Mouse (Mus musculus): ENCODE results near the gene D7Ertd443e. TPM values are rescaled to one million over a fixed set of nuclear protein-coding genes. Genes with fewer than 3 reads are reported as not detected.

D7Ertd443e gene
- total RNA-seq (2014; fragmentation: Nextera tagmentation), result not detected in 2 replicates
- 0.22 TPM in 1 of 2 replicates, not detected in the other for total RNA-seq (2017)
- polyA plus RNA-seq (2012), result not detected in 2 replicates

GRCm38 (mm10) chr7:134385561-134385960, at the start of gene D7Ertd443e:
Gene D7Ertd443e (minus strand): TSS chr7:134385661.
- Histone ChIP-seq H3K27me3 (ENCODE audit: insufficient read depth, low read length) (no peaks in the 10 kb centered on the region), H3K9me3 (replicated peaks) (peaks cover 37% of the 10 kb centered on the region), H3K4me1 (ENCODE audit: insufficient read depth, low read depth, low read length) (no peaks in the 10 kb centered on the region), H3K4me3 (ENCODE audit: low read depth, low read length) (no peak within 1 kb of the TSS), H3K36me3 (replicated peaks) (no peaks in the 10 kb centered on the region)
- TF ChIP-seq CTCF (IDR thresholded peaks at IDR 0.05; ENCODE audit: low read depth, low read length) (no peak), TAL1 (conservative IDR thresholded peaks at IDR 0.05; ENCODE audit: low read depth, low read length) (no peak), POLR2AphosphoS5 (IDR thresholded peaks at IDR 0.05; ENCODE audit: insufficient replicate concordance, low read depth, low read length) (no peak), GATA2 (IDR thresholded peaks at IDR 0.05; ENCODE audit: borderline replicate concordance, low read depth, low read length) (no peak), GATA1 (IDR thresholded peaks at IDR 0.05; ENCODE audit: borderline replicate concordance, low read length) (no peak)
- no peak for DNase-seq (ENCODE audit: low spot score)
- ATAC-seq (ENCODE audit: extremely low read depth, insufficient number of reproducible peaks, low FRiP score, poor library complexity, severe bottlenecking), result no peak

GRCm38 (mm10) chr7:134431681-134432080, 46.2 kb upstream of the D7Ertd443e start:
- Histone ChIP-seq H3K4me3 (ENCODE audit: low read depth, low read length) (no peak overlapping the region), H3K27me3 (ENCODE audit: insufficient read depth, low read length) (no peaks in the 10 kb centered on the region), H3K9me3 (replicated peaks) (peaks cover 52% of the 10 kb centered on the region), H3K36me3 (replicated peaks) (no peaks in the 10 kb centered on the region), H3K4me1 (ENCODE audit: insufficient read depth, low read depth, low read length) (no peaks in the 10 kb centered on the region)
- DNase-seq (ENCODE audit: low spot score) (no peak), ATAC-seq (ENCODE audit: extremely low read depth, insufficient number of reproducible peaks, low FRiP score, poor library complexity, severe bottlenecking) (no peak)
- TF ChIP-seq CTCF (IDR thresholded peaks at IDR 0.05; ENCODE audit: low read depth, low read length), result no peak
- no peak for TF ChIP-seq TAL1 (conservative IDR thresholded peaks at IDR 0.05; ENCODE audit: low read depth, low read length)
- no peak for TF ChIP-seq GATA1 (IDR thresholded peaks at IDR 0.05; ENCODE audit: borderline replicate concordance, low read length)
- TF ChIP-seq POLR2AphosphoS5 (IDR thresholded peaks at IDR 0.05; ENCODE audit: insufficient replicate concordance, low read depth, low read length), result no peak
- TF ChIP-seq GATA2 (IDR thresholded peaks at IDR 0.05; ENCODE audit: borderline replicate concordance, low read depth, low read length), result no peak

GRCm38 (mm10) chr7:134428676-134429075, 43.2 kb upstream of the D7Ertd443e start:
- no peak for DNase-seq (ENCODE audit: low spot score)
- Histone ChIP-seq H3K4me1 (ENCODE audit: insufficient read depth, low read depth, low read length) (no peaks in the 10 kb centered on the region), H3K36me3 (replicated peaks) (no peaks in the 10 kb centered on the region), H3K9me3 (replicated peaks) (peaks cover 45% of the 10 kb centered on the region), H3K4me3 (ENCODE audit: low read depth, low read length) (no peak overlapping the region), H3K27me3 (ENCODE audit: insufficient read depth, low read length) (no peaks in the 10 kb centered on the region)
- no peak for ATAC-seq (ENCODE audit: extremely low read depth, insufficient number of reproducible peaks, low FRiP score, poor library complexity, severe bottlenecking)
- TF ChIP-seq POLR2AphosphoS5 (IDR thresholded peaks at IDR 0.05; ENCODE audit: insufficient replicate concordance, low read depth, low read length) (no peak), GATA1 (IDR thresholded peaks at IDR 0.05; ENCODE audit: borderline replicate concordance, low read length) (no peak), CTCF (IDR thresholded peaks at IDR 0.05; ENCODE audit: low read depth, low read length) (no peak), TAL1 (conservative IDR thresholded peaks at IDR 0.05; ENCODE audit: low read depth, low read length) (no peak), GATA2 (IDR thresholded peaks at IDR 0.05; ENCODE audit: borderline replicate concordance, low read depth, low read length) (no peak)

- Histone ChIP-seq H3K36me3 (replicated peaks) (no peaks in the 10 kb centered on the region), H3K27me3 (ENCODE audit: insufficient read depth, low read length) (no peaks in the 10 kb centered on the region), H3K4me3 (ENCODE audit: low read depth, low read length) (no peak overlapping the region), H3K9me3 (replicated peaks) (peaks cover 58% of the 10 kb centered on the region), H3K4me1 (ENCODE audit: insufficient read depth, low read depth, low read length) (no peaks in the 10 kb centered on the region)
- DNase-seq (ENCODE audit: low spot score) (no peak), ATAC-seq (ENCODE audit: extremely low read depth, insufficient number of reproducible peaks, low FRiP score, poor library complexity, severe bottlenecking) (no peak)
- TF ChIP-seq TAL1 (conservative IDR thresholded peaks at IDR 0.05; ENCODE audit: low read depth, low read length) (no peak), GATA1 (IDR thresholded peaks at IDR 0.05; ENCODE audit: borderline replicate concordance, low read length) (no peak), POLR2AphosphoS5 (IDR thresholded peaks at IDR 0.05; ENCODE audit: insufficient replicate concordance, low read depth, low read length) (no peak), CTCF (IDR thresholded peaks at IDR 0.05; ENCODE audit: low read depth, low read length) (no peak), GATA2 (IDR thresholded peaks at IDR 0.05; ENCODE audit: borderline replicate concordance, low read depth, low read length) (no peak)
Observed at GRCm38 (mm10) chr7:134415014-134415413, 29.6 kb upstream of the D7Ertd443e start.

GRCm38 (mm10) chr7:134414005-134414690, 28.7 kb upstream of the D7Ertd443e start:
- no peak overlapping the region for H3K4me3 ChIP-seq (ENCODE audit: low read depth, low read length)
- no peak for TF ChIP-seq TAL1 (conservative IDR thresholded peaks at IDR 0.05; ENCODE audit: low read depth, low read length)
- no peak for TF ChIP-seq GATA1 (IDR thresholded peaks at IDR 0.05; ENCODE audit: borderline replicate concordance, low read length)
- no peak for TF ChIP-seq CTCF (IDR thresholded peaks at IDR 0.05; ENCODE audit: low read depth, low read length)
- TF ChIP-seq GATA2 (IDR thresholded peaks at IDR 0.05; ENCODE audit: borderline replicate concordance, low read depth, low read length), result no peak
- TF ChIP-seq POLR2AphosphoS5 (IDR thresholded peaks at IDR 0.05; ENCODE audit: insufficient replicate concordance, low read depth, low read length), result no peak
- H3K4me1 ChIP-seq (ENCODE audit: insufficient read depth, low read depth, low read length), result no peaks in the 10 kb centered on the region
- no peaks in the 10 kb centered on the region for H3K36me3 ChIP-seq (replicated peaks)
- DNase-seq (ENCODE audit: low spot score) (no peak), ATAC-seq (ENCODE audit: extremely low read depth, insufficient number of reproducible peaks, low FRiP score, poor library complexity, severe bottlenecking) (no peak)
- peaks cover 59% of the 10 kb centered on the region for H3K9me3 ChIP-seq (replicated peaks)
- H3K27me3 ChIP-seq (ENCODE audit: insufficient read depth, low read length), result no peaks in the 10 kb centered on the region

GRCm38 (mm10) chr7:134408641-134409040, 23.2 kb upstream of the D7Ertd443e start:
- Histone ChIP-seq H3K36me3 (replicated peaks) (no peaks in the 10 kb centered on the region), H3K4me1 (ENCODE audit: insufficient read depth, low read depth, low read length) (no peaks in the 10 kb centered on the region), H3K4me3 (ENCODE audit: low read depth, low read length) (no peak overlapping the region), H3K9me3 (replicated peaks) (peaks cover 64% of the 10 kb centered on the region), H3K27me3 (ENCODE audit: insufficient read depth, low read length) (no peaks in the 10 kb centered on the region)
- DNase-seq (ENCODE audit: low spot score) (no peak), ATAC-seq (ENCODE audit: extremely low read depth, insufficient number of reproducible peaks, low FRiP score, poor library complexity, severe bottlenecking) (no peak)
- TF ChIP-seq CTCF (IDR thresholded peaks at IDR 0.05; ENCODE audit: low read depth, low read length) (no peak), POLR2AphosphoS5 (IDR thresholded peaks at IDR 0.05; ENCODE audit: insufficient replicate concordance, low read depth, low read length) (no peak), TAL1 (conservative IDR thresholded peaks at IDR 0.05; ENCODE audit: low read depth, low read length) (no peak), GATA1 (IDR thresholded peaks at IDR 0.05; ENCODE audit: borderline replicate concordance, low read length) (no peak), GATA2 (IDR thresholded peaks at IDR 0.05; ENCODE audit: borderline replicate concordance, low read depth, low read length) (no peak)
